Mouse (Mus musculus) macrophage (primary cell): ENCODE measurements around the gene Tiam1. TPM values are rescaled to one million over a fixed set of nuclear protein-coding genes. Genes with fewer than 3 reads are reported as not detected.

Source experiments
- H3K27ac ChIP-seq: fragments of 350-480 bp; formaldehyde crosslinking; 2 replicates; pipeline ENCODE4 v1.9.0; 2021
- H3K36me3 ChIP-seq: fragments of 350-480 bp; formaldehyde crosslinking; 2 replicates; pipeline ENCODE4 v1.9.0; 2021; ENCODE audit errors: inconsistent target
- H3K4me3 ChIP-seq: fragments of 350-480 bp; formaldehyde crosslinking; 2 replicates; pipeline ENCODE4 v1.9.0; 2021; ENCODE audit errors: inconsistent target
- H3K79me2 ChIP-seq: fragments of 350-480 bp; formaldehyde crosslinking; 2 replicates; pipeline ENCODE4 v1.9.0; 2021; ENCODE audit errors: inconsistent target
- WGBS: methylation state at CpG from one replicate; pipeline ENCODE4 v1.1.7; 2026; ENCODE audit warnings: inconsistent platforms; ENCODE audit not compliant: missing documents; 5-methylcytosine and 5-hydroxymethylcytosine counted together
- polyA plus RNA-seq: library from polyadenylated mRNA; stranded (reverse); fragments of 250-400 nt; gene quantifications from 3 replicates; pipeline ENCODE4 v1.2.4, GENCODE M21; 2018; ENCODE audit warnings: inconsistent platforms

The Tiam1 gene
- polyA plus RNA-seq, 1 experiment from 2014 or later, result 3.5 TPM

- Histone ChIP-seq H3K36me3 (no peaks in the 10 kb centered on the region), H3K27ac (no peak overlapping the region), H3K79me2 (no peaks in the 10 kb centered on the region), H3K4me3 (no peak overlapping the region)
- WGBS, result 18% methylated on average over 2 of the region's 2 CpGs
Measured at GRCm38 (mm10) chr16:89763812-89764211, 379.8 kb downstream of the Tiam1 start.

DNA sequence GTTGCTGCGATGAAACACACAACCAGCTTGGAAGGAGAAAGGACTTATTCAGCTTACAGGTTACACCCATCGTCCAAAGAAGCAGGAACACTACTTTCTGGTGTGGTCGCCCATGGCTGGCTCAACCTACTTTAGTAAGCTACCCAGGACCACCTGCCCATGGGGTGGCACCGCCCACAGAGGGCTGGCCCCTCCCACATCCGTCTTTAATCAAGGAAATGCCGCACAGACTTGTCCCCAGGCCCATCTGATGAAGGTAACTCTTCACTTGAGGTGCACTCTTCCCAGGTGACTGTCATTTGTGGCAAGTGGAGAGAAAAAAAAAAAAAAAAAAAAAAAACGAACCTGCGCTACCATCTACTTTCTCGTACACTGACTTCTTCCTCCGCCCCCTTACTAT lies 381.0 kb downstream of the Tiam1 start:
- H3K27ac ChIP-seq, result no peak overlapping the region
- H3K79me2 ChIP-seq, result no peaks in the 10 kb centered on the region
- H3K4me3 ChIP-seq, result no peak overlapping the region
- no peaks in the 10 kb centered on the region for H3K36me3 ChIP-seq
- WGBS, result 78% methylated on average over 8 of the region's 10 CpGs

DNA sequence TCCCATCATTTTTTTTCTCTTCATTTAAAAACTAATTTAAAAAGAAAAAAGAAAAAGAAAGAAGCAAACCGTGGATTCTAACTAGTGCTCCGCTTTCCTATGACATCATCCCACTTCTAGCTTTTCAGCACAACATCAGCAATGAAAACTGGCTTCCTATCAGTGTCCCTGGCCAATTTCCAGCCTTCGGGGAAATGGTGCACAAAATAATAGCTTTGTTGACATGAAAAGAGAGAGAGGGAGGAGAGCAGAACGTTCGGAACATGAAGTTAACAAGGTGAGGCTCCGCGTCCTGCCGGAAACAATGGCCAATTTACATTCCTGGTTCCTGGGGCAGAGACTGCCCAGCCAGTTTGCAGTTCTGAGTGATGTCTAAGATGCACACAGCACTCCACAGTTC lies 381.5 kb downstream of the Tiam1 start:
- WGBS, result 69% methylated on average over 7 of the region's 8 CpGs
- H3K36me3 ChIP-seq, result no peaks in the 10 kb centered on the region
- no peaks in the 10 kb centered on the region for H3K79me2 ChIP-seq
- no peak overlapping the region for H3K4me3 ChIP-seq
- no peak overlapping the region for H3K27ac ChIP-seq

- WGBS, result 82% methylated on average over 5 of the region's 5 CpGs
Measured at GRCm38 (mm10) chr16:89757384-89757783, 386.2 kb downstream of the Tiam1 start.

GRCm38 (mm10) chr16:89754709-89755108 lies 388.9 kb downstream of the Tiam1 start:
- Histone ChIP-seq H3K27ac (no peak overlapping the region), H3K79me2 (no peaks in the 10 kb centered on the region), H3K36me3 (no peaks in the 10 kb centered on the region), H3K4me3 (no peak overlapping the region)
- 90% methylated on average over 3 of the region's 3 CpGs for WGBS

More at GRCm38 (mm10) chr16:89757384-89757783, 386.2 kb downstream of the Tiam1 start:
- Histone ChIP-seq H3K27ac (no peak overlapping the region), H3K36me3 (no peaks in the 10 kb centered on the region), H3K4me3 (no peak overlapping the region), H3K79me2 (no peaks in the 10 kb centered on the region)

- Histone ChIP-seq H3K4me3 (no peak overlapping the region), H3K27ac (no peak overlapping the region), H3K79me2 (no peaks in the 10 kb centered on the region), H3K36me3 (no peaks in the 10 kb centered on the region)
- WGBS, result 35% methylated on average over 2 of the region's 2 CpGs
Measured at GRCm38 (mm10) chr16:89747864-89748263, 395.7 kb downstream of the Tiam1 start.

DNA sequence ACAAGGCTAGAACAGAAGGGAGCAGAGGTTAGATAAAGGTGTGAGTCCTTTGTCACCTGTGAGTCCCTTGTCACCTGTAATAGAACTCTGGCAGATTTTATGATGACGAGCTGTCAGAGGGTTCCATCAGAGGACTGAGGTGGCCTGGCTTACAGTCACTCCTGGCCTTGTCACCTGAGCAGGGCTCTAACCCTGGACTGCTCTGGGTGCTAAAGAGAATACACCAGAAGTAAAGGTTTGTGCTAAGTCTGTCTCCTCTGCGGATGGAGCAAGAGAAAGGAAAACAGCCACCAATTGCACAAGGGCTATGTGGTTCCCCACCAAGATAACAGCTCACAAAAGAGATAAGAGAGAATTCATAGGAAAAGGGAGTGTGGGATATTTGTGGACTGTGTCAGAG lies 404.0 kb downstream of the Tiam1 start:
- H3K27ac ChIP-seq, result no peak overlapping the region
- 80% methylated on average over 2 of the region's 2 CpGs for WGBS
- H3K4me3 ChIP-seq, result no peak overlapping the region
- H3K79me2 ChIP-seq, result no peaks in the 10 kb centered on the region
- no peaks in the 10 kb centered on the region for H3K36me3 ChIP-seq

DNA sequence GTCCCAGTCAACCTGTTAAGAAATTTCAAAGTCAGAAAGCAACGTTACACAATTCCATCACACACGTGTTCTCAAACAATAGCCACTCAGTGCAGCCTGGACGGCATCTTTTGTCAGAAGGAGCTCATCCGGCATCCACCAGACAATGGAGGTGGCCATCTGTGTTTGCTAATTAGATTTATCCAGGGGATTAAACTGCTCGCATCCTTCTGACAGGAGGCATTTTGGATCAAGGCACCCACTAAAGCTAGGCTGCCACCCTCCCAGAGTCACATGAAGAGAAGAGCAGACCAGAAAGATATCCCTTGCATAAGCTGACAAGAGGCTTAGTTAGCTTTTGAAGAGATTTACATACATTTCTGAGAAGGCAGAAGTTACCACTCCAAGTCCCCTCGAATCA lies 404.6 kb downstream of the Tiam1 start:
- Histone ChIP-seq H3K27ac (no peak overlapping the region), H3K79me2 (no peaks in the 10 kb centered on the region), H3K36me3 (no peaks in the 10 kb centered on the region), H3K4me3 (no peak overlapping the region)
- 72% methylated on average over 6 of the region's 6 CpGs for WGBS

Other genes with a start within 250 kb of the Tiam1 start
- 366 to 429 TPM (median 381 TPM) in 3 replicates for gene Sod1, start 77.0 kb upstream of the Tiam1 start, polyA plus RNA-seq
- 18.1 to 28.6 TPM (median 21.2 TPM) in 3 replicates for gene Scaf4, start 140.7 kb upstream of the Tiam1 start, polyA plus RNA-seq
- gene Hunk, start 242.2 kb upstream of the Tiam1 start, polyA plus RNA-seq, result not detected in 3 replicates